Mouse (Mus musculus): ENCODE measurements around the gene Pafah2. TPM values are rescaled to one million over a fixed set of nuclear protein-coding genes. Genes with fewer than 3 reads are reported as not detected.

Gene Pafah2
- polyA plus RNA-seq, 1 experiment, result 47.4 TPM

DNA sequence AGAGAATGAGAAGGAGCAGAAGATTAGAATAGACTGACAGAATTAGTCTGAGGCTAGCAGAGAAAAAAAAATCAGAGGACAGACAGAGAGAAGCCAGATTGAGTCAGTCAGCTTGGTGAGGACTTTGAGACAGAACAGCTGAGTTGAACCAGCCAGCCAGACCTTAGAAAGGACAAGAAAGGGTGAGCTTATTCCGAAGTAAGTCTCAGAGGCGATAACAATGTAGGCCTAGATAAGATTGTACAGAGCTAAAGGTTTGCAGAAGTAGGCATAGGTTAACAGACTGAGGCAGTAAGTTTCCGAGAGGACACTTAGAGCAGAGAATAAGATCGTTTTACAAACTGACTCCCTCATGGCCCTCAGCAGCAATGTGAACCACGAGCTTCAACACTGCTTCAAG, 65.1 kb downstream of the Pafah2 start:
- no peak for DNase-seq (ENCODE audit: low read depth)

DNA sequence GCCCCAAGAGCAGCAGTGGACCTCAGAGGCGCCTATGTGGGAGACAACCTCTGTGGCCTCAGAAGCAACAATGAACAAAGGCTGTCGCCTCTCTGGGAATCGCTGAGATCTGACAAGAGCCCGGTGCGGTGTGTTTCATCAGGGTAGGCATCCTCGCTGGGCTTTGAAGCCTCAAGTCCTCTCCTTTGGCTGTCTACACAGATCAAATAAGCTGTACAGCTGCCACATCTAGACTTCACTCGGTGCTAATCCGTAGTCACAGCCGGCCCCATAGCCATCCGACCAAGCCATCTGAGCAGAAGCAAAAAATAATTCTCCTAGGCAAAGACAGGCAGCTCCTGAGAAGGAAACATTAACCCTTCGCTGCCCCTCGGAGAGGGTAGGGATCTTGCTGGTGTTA, 69.7 kb downstream of the Pafah2 start:
- DNase-seq (ENCODE audit: low read depth), result no peak

DNA sequence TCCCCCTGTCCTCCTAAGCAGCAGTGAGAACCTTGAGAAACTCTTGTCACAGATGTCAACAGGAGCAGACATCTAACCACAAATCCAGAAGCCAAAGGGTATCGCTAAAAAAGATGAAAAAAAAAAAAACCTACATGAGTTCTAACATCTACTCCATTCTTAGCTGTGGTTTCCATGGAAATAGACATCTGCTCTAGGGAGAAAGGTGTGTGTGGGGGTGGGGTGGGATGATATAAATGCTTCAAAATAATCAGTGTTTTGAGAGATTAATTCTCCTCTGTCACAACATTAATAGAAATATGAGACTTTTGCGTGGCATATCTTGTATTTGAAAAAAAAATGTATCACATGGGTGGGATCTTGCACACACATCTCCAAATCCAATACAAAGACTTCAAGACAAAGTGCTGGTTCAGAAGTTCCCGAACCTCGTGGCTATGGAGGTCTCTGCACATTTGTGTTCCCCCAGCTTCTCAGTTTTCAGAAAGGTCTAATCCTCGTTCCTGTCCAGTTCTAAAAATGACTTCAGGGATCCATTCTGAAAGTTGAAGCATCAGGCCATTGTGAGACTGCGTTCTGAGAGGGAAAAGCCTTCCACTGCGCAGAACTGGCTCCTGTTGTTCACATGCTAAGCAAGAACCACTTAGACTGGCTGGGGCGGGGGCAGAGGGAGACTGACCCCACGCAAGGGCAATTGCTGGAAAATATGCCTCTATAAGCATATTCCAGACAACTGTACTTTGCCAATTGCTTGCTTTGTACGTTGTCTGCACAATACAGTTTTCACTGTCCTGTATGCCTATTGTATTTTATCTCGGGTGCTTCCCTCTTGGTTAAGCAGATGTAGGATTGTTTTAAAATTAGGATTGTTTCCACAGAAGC, 70.5 kb downstream of the Pafah2 start:
- DNase-seq (ENCODE audit: low read depth), result no peak

DNA sequence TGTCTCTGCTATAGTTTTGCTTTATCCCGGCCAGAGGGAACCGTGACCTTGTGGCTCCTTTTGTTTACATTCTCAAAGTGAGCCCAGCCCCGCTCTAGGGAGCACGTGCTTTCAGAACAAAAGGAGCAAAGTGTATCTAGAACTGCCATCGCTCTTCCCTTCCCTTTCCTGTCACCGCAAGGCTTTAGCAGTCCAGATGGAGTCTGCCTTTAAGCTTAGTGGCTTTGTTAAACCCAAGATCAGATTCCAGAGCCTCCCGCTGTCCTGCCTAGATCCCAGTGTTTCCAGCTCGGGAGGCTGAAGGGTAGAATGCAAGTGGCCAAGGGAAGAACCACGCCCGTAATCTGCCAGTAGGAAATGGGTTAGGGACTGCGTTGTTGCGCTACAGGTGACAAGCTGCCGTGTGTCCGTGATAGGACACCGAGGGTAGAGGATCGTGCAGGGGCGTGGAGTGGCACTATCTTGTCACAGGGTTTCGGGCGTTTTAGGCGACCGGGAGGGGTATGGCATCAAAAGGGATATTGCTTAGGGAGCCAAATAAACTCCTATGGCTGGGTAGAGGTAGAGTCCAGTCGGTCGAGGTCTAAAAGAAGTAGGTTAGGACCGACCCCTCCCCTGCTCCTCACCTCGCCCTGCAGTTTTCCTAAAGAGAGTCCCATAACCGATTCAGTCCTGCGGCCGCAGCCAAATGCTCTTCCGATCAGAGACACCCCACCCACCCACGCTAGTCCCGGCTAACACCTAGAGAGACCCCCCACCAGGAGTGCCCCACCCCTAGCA, 71.5 kb downstream of the Pafah2 start:
- DNase-seq (ENCODE audit: low read depth), result no peak

DNA sequence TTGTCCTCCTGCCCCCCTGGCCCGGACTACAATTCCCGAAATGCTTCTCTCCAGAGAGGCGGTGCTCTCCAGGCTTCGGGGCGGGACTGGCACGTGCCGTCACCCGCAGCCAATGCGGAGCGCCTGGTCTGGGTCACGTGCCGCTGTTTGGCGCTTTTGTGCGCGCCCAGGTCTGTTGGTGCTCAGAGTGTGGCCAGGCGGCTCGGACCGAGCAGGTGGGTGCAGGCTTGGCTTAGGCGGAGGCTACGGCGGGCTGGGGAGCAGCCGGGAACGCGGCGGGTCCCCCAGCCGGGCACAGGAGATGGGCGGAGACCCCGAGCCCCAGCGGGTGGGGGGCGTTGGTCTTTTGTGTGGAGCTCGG, 72.1 kb downstream of the Pafah2 start, which contains the start of gene Stmn1:
Stmn1 (plus strand) TSS at position 106 of the 361 bp plus-strand sequence.
- DNase-seq (ENCODE audit: low read depth), result no peak

DNA sequence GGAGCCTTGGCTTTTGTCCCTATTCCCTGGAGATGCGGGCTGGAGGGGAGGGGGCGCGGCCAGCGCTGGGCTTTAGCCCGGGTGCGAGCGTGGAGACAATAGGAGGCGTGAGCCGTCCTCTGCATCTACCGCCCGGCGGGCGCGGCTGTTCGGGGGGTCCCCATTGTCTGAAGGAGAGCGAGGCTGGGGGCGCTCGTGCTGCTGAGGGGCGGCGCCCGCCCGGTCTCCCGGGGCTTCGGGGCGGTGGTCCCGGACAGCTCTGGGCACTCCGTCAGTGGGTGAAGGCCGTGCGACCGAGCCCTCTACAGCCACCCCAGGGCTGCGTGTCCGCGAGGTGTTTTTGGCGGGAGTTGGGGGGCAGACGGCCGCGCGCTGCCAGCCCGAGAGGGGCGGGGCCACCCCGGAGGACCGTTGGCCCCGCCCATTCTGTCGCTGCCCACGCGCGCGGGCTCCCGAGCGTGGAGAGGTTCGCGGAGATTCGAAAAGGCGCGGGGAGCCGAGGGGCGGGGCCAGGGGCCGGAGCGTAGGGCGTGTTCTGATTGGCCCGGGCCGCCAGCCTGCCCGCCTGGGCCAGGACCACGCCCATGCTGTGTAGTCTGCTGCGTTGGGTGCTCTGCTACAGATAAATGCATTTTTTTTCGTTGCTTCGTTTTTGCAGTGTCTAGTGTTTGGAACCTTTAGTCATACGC, 72.6 kb downstream of the Pafah2 start:
- DNase-seq (ENCODE audit: low read depth), result no peak

DNA sequence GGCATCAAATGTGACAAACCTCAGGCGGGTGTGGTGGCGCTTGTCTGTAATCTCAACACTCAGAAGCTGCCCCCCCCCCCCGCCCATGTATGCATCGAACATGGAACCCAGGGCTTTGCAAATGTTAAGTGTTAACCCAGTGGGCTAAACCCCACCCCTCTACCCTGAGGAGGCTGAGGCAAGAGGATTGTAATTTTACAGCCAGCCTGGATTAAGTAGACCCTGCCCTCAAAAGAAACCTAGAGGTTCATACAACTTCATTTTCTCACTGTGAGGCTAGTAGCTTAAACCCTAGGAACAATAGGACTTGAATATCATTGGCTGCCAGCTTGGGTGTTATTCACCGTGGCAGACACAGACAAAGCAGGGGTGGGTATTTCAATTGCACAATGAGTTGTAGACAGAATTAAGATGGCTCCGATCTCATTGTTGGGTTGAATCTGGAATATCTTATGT, 73.2 kb downstream of the Pafah2 start:
- DNase-seq (ENCODE audit: low read depth), result no peak

DNA sequence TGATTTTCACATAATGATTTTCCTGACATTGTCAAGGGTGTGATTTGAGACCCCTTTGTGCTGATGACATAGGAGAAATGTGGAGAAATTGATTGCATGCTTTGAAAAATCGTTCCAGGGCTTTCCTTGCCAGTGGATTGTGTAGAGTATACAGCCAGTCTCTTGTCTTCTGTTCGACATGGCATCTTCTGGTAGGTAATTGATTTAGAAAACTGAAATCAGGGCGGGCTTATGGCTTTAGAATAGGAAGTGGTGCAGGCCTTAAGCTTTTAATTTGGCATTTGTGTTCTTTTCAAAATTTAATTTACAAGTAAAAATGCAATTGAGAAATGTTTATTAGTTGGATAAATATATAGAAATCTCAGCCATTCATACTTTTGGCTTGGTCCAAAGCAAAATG, 73.9 kb downstream of the Pafah2 start:
- no peak for DNase-seq (ENCODE audit: low read depth)

DNA sequence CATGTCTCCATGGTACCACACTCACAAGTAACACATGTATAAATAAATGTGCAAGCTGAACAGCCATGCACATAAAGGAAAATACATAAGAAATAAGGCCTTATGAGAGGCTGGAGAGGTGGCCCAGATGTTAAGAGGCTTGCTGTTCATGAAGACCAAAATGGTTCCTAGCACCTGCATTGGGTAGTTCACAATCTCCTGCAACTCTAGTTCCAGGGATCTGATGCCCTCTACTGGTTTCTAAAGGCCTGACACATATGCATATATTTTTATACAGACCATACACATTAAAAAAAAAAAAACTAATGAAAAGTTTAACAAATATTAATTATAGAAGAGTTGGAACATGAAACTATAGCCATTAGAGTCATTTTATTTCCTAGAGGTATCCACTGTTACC, 75.3 kb downstream of the Pafah2 start:
- no peak for DNase-seq (ENCODE audit: low read depth)

DNA sequence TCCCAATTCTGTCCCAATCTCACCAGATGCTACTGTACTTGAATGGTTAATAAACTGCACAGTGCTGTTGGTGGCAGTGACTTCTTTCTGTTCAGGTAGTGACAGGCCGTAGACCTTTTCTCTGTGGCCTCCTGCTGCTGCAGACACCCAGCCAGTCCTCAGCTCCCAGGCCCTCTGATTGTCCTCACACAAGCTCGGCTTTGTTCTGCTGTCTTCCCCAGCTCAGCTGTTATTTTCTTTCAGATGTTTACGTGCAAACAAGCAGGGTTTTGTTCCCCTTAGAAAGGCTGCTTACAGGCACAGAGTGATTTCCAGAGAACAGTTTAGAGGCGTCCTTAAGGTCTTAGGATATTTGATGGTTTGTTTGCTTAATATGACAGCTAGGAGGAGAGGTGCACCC, 77.6 kb downstream of the Pafah2 start:
- no peak for DNase-seq (ENCODE audit: low read depth)

DNA sequence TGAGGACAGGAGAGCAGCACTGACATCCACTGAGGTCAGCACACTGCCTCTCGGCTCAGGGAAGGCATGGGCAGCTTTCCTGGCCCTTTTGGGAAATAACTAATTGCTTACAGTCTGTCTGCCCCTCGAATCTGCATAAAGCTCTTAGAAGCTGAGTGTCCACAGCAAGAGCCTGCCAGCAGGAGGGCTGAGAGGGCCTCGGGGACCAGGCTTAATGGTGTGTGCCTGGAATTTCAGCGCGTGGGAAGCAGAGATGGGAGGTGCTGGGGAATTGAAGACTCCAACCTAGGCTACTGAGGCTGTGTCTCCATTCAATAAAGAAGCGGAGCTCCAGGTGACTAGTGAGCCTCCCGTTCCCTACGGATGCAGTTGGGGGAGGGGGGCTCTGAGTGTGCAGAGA, 78.1 kb downstream of the Pafah2 start:
- no peak for DNase-seq (ENCODE audit: low read depth)

DNA sequence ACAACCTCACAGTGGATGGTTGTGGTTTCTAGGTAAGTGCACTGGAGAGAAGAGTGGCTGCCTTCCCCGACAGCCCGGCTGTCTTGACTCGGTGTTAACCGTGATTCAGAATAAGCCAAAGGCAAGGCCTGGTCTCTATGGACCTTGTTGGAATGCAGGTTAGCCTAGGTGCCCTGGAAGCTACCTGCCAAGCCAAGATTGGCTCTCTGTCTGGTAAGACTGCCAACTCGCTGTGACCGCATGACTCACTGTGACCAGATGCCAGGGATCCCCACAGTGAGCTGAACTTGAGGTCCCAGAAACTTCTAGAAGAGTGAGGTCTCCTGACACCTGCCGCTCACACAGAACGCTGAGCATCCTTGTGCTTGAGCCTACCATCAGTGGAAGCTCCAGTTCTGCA, 80.8 kb downstream of the Pafah2 start:
- no peak for DNase-seq (ENCODE audit: low read depth)

Other genes with a start within 250 kb of the Pafah2 start
- gene Cep85, start 209.2 kb upstream of the Pafah2 start, polyA plus RNA-seq (2012; rRNA removed), result 21.3 and 29.8 TPM in 2 replicates
- gene Gm7534, start 193.3 kb upstream of the Pafah2 start, polyA plus RNA-seq (2012; rRNA removed), result not detected in 2 replicates
- gene Catsper4, start 168.9 kb upstream of the Pafah2 start, polyA plus RNA-seq (2012; rRNA removed), result 0.23 and 0.56 TPM in 2 replicates
- gene Cnksr1, start 157.9 kb upstream of the Pafah2 start, polyA plus RNA-seq (2012; rRNA removed), result 8.7 and 10.3 TPM in 2 replicates
- 0.05 TPM in 1 of 2 replicates, not detected in the other for gene E130218I03Rik, start 152.7 kb upstream of the Pafah2 start, polyA plus RNA-seq (2012; rRNA removed)
- gene Zfp593, start 150.7 kb upstream of the Pafah2 start, polyA plus RNA-seq (2012; rRNA removed), result 8.7 and 8.9 TPM in 2 replicates
- not detected in 2 replicates for gene Gm30191, start 149.4 kb upstream of the Pafah2 start, polyA plus RNA-seq (2012; rRNA removed)
- 15.0 and 15.6 TPM in 2 replicates for gene Grrp1, start 142.2 kb upstream of the Pafah2 start, polyA plus RNA-seq (2012; rRNA removed)
- 6.8 and 8.3 TPM in 2 replicates for gene Pdik1l, start 108.4 kb upstream of the Pafah2 start, polyA plus RNA-seq (2012; rRNA removed)
- 1.0 and 1.1 TPM in 2 replicates for gene Trim63, start 81.2 kb upstream of the Pafah2 start, polyA plus RNA-seq (2012; rRNA removed)
- 41.8 and 53.7 TPM in 2 replicates for gene Slc30a2, start 53.1 kb upstream of the Pafah2 start, polyA plus RNA-seq (2012; rRNA removed)
- gene Extl1, start 12.5 kb upstream of the Pafah2 start, polyA plus RNA-seq (2012; rRNA removed), result 2.7 and 3.2 TPM in 2 replicates
- gene Stmn1, start 72.0 kb downstream of the Pafah2 start, polyA plus RNA-seq (2012; rRNA removed), result 3.5 and 7.7 TPM in 2 replicates
- 37.7 and 48.2 TPM in 2 replicates for gene Paqr7, start 100.4 kb downstream of the Pafah2 start, polyA plus RNA-seq (2012; rRNA removed)
- 0.19 and 0.35 TPM in 2 replicates for gene Aunip, start 114.7 kb downstream of the Pafah2 start, polyA plus RNA-seq (2012; rRNA removed)
- gene Mtfr1l, start 139.1 kb downstream of the Pafah2 start, polyA plus RNA-seq (2012; rRNA removed), result 113 and 153 TPM in 2 replicates
- 20.1 and 22.9 TPM in 2 replicates for gene Selenon, start 155.8 kb downstream of the Pafah2 start, polyA plus RNA-seq (2012; rRNA removed)